Mouse (Mus musculus) megakaryocyte progenitor cell, adult 5-6 weeks (primary cell): ENCODE results near the gene Pkp3. TPM values are rescaled to one million over a fixed set of nuclear protein-coding genes. Genes with fewer than 3 reads are reported as not detected.

Experiments
- ATAC-seq: replicated peaks from 2 replicates; pipeline ENCODE4 v1.8.0; 2016; ENCODE audit warnings: mild to moderate bottlenecking, moderate TSS enrichment, inconsistent platforms; ENCODE audit not compliant: poor library complexity
- total RNA-seq, 2 experiments: library from RNA; stranded (forward) in 1 of 2; stranded (reverse) in 1 of 2; fragments of 157-497, 149-512 nt in 1 of 2; fragments of 200-1000 nt in 1 of 2; gene quantifications; 2 replicates each; pipeline versions ENCODE4 v1.2.3 to v1.2.4; 2015 to 2017

Gene Pkp3
- total RNA-seq, 2 experiments from 2014 or later, result 1.1 to 2.2 TPM

DNA sequence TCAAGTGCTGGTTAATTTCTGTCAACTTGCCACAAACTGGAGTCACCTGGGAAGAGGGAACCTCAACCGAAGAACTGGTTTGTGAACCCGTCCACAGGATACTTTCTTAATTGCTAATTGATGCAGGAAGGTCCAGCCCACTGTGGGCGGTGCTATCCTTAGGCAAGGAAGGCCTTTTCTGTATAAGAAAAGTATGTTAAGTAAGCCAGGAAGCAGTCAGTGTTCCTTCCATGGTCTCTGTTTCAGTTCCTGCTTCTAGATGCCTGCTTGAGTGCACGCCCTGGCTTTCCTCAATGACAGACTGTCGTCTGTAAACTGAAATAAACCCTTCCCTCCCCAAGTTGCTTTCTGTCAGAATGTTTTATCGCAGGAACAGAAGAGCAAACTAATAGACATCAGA lies 21.0 kb upstream of the Pkp3 start:
- ATAC-seq, result peak; percentile 68

DNA sequence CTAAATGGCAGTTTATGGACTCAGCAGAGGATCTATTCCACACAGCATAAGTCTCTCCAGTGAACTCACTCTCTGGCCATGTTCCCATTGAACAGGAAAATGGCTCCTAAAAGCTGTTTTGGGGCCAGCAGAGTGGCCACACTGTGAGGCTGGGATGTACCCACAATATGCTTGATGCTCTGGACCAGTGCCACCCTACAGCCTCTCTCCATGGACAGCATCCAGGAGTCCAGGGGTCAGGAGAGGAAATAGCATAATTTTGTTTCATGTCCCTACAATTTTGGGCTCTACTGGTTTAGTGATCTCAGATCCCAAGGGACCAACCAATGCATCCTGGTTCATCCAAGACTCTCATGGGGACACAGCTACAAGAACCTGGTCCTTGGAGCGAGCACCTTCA lies 20.5 kb upstream of the Pkp3 start:
- no peak for ATAC-seq

DNA sequence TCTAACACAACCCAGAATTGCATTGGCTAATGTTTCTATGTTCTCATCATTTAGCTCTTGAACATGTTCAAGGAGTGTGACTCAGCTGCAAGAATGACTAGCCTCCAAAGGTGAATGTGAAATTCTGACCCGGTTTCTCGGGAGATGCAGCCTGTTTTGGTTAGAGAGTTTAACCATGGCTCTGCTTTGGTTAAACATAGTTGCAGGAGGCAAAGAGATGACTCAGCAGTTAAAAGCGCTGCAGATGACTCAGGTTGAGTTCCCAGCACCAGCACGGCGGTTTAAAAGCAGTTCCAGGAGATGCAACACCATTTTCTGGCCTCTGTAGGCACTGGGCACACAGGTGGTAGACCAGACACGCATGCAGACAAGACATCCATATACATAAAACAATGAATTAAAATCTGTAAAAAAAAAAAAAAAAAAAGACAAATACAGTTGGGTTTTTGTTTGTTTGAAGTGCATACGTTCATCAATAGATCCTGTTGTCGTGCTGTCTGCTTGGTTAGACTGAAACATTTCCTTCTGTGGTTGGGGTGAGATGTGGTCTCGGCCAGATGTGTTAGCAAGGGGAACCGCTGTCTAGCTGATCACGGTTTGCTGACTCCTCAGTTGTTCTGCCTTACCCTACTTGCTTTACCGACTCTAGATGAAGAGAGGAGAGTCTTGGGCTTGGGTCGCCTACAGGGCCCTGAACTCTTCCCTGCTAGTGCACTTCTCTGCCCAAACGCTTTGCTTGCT lies 19.2 kb upstream of the Pkp3 start:
- ATAC-seq, result no peak

DNA sequence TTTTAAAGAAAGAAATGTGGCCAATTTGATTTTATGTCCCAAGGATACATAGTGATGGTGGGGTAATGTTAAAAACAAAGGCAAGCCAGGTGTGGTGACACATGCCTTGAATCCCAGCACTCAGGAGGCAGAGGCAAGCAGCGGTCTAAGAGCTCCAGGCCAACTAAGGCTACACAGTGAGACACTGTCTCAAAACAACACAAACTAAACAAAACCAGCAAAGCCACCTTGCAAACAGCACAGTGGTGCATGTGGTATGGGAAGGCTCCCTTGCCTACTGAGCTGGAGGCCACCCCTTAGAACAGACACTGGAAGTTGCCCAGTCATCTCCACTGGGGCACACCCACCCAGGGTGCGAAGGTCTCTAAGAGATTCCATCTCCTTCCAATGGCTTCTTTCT lies 18.1 kb upstream of the Pkp3 start:
- no peak for ATAC-seq

DNA sequence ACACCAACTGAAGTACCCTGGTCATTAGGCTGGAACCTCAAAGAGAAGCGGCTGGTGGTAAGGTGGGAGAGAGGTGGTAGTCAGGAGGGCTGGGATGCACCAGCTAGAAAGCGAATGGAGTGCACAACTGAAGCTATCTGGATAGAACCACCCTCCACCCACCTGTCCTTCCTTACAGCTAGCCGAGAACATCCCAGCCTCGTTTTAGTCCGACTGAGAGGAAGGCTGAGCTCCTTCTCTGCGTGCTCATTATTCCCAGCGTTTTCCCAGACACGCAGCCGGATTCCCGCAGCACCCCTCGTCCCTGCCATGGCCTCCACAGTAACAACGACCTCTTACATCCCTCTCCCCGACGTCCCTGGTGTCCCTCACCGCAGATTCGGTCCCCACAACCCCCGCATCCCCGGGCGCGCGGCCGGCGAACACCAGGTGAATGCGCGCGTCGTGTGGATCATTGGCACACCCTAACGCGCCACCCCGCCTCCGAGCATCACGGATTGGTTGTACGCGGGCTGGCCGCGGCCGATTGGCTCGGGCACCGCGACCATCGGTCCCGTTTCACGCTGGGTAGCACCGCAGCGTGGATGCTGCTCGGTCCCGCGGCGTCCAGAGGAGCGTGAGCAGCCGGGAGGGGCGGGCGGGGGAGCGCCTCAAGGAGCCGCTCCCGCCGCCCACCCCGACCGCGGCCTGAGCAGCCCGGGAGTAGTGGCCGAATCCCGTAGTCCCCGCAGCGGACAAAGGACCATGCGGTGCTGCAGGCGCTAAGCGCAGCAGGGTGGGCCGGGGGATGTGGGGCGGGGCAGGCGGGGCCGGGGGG lies 17.4 kb upstream of the Pkp3 start, which contains the start of gene B4galnt4:
Gene B4galnt4 (plus strand): TSS at position 679 of the 817 bp plus-strand sequence.
- ATAC-seq, result peak; percentile 41

DNA sequence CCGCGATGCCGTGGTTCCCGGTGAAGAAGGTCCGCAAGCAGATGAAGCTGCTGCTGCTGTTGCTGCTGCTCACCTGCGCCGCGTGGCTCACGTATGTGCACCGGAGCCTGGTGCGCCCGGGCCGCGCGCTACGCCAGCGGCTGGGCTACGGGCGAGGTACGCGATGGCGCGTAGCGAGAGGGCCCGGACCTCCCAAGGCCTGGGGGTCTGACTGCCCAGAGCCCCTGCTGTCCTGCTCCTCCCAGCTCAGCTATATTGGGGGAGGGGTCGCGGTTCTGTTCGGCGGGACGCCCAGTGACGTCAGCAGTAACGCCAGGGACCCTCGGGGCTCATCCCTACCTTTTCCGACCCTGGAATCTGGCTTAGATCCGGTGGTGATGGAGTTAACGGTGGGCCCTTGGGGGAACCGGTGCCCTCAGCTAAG lies 16.7 kb upstream of the Pkp3 start:
- ATAC-seq, result no peak

DNA sequence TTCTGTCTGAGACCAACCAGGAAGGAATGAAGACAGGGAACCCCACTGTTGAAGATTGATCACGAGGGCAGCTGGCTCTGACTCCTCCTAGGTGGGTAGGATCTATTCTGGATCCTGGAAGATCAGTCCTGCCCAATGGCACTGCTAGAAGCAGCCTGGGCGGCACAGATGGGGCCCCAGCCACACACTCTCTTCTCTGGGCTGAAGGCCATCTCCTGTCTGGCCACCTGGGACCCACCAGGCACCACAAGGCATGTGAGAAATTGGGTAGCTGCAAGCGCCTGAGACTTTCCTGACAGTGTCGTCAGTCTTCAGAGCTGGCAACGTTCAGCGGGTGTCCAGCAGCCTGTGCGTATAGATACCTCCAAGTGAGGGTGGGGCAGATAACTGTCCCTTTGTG lies 15.5 kb upstream of the Pkp3 start:
- ATAC-seq, result no peak

DNA sequence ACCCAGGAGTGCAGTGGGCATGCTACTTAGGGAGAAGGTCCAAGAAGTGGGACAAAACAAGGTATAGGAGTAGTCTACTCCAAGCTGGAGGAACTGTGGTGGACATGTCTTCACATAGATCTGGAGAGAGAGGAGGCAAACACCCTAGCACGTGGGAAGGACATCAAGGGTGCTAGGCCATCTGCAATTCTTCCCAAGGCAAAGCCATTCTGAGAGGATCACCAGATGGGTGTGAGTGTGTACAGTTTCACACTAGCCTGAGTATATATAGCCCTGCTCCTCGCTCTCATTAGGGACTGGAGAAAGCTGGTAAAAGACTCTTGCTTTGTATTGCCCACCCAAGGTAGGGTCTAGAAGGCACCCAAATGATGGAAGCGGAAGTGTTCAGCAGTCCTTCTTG lies 14.7 kb upstream of the Pkp3 start:
- ATAC-seq, result no peak

DNA sequence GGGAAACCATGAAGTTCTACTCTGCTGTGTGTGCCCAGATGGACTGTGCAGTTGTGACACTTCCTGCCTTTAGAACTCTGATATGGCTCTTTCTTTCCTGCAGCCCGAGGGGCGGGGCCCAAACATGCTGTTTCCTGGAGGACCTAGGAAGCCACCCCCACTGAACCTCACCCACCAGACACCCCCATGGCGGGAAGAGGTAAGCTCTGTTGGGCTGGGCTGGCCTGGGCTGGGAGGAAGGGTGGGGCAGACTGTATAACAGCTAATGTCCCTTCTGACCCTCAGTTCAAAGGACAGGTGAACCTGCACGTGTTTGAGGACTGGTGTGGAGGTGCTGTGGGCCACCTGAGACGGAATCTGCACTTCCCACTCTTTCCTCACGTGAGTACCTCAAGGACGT lies 13.8 kb upstream of the Pkp3 start:
- peak; percentile 64 for ATAC-seq

DNA sequence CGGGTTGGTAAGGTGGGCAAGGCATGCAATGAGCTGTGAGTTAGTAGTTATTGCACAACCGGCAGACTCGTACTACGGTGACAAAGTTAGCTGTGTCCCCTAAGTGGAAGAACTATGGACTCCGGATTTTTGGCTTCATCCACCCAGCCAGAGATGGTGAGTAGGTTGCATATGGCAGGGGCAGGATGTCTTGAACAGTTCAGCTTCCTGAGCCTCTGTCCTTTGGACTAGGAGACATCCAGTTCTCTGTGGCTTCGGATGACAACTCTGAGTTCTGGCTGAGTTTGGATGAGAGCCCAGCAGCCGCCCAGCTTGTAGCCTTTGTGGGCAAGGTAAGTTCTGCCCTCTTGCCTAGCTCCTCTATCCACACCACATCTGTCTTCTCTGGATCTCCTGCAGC lies 13.4 kb upstream of the Pkp3 start:
- ATAC-seq, result peak; percentile 14; the same call in 1 of the 2 replicates

DNA sequence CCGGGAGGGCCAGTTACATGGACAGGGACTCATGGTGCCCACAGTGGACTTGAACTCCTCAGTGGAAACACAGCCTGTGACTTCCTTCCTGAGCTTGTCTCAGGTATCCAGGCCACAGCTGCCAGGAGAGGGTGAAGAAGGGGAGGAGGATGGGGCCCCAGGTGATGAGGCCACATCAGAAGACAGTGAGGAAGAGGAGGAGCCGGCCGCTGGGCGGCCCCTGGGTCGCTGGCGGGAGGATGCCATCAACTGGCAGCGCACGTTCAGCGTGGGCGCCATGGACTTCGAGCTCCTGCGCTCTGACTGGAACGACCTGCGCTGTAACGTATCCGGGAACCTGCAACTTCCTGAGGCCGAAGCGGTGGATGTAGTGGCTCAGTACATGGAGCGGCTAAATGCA lies 9.7 kb upstream of the Pkp3 start:
- no peak for ATAC-seq

DNA sequence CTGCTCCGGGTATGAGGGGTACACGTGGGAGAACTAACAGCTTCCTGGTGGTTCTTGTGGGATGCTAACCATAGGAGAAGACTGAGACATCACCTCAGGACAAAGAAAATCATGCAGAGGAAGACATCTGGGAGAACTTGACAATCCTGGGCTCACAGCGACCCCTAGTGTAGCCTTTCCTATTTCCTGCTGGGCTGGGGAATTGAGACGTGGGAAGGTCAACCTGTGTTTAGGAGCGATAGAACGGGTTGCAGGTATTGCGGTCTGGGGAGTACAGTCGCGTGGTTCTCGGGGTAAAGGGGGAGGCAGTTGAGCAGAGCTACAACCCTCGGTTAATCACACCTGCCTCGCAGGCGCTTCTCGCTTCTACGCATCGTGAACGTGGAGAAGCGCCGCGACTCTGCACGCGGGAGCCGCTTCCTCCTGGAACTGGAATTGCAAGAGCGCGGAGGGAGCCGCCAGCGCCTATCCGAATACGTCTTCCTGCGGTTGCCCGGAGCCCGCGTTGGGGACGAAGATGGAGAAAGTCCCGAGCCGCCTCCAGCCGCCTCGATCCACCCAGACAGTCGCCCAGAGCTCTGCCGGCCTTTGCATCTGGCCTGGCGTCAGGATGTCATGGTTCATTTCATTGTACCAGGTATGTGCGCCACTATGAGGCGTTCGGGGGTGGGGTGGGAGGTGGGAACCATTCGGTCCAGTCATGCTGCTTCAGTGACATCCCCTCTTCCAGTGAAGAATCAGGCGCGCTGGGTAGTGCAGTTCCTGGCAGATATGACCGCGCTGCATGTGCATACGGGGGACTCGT lies 7.8 kb upstream of the Pkp3 start:
- ATAC-seq, result peak; percentile 72

DNA sequence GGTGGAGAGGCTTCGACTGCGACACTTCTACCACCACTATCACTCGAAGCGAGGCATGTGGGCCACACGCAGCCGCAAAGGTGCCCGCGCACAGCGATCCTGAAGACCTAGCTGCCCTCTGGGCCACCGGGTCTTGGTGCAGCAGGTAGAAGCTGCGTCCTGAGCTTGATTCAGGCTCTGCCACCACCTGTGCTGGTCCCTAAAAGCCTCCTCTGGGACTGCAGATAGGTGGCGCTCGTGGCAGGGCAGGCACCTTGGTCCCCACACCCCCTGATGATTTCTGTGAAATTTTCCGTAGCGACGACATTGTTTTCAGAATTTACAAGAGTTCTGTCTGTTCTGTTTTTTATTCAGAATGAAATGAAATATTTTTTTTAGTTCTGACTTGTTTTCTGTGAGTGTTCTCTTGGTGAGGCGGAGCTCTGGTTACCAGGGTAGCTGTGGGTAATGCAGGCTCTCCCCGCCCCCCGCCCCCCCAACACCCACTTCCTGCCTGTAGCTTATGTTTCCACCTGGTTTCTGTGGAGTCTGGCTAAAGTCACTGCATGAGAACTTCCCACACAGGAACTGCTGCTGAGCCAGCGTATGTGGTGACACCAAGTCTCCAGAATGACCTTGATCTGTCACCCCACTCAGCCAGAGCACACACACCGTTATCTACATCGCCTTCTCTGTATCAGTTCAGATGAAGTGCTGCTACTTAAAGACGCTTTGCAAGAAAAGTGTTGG lies 5.8 kb upstream of the Pkp3 start:
- ATAC-seq, result peak; percentile 66

DNA sequence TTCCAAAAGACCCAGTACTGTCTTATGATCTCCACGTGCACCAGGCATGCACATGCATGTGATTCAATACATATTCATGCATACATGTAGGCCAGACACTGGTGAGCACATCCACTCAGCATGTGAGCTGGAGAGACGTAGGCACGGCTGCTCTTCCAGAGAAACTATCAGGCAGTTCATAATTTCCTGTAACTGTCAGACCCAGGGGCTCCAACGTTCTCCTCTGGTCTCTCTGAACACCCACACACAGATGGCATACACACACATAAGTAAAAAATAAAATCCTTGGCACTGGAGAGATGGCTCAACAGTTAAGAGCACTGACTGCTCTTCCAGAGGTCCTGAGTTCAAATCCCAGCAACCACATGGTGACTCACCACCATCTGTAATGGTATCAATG lies 4.2 kb upstream of the Pkp3 start:
- ATAC-seq, result no peak

DNA sequence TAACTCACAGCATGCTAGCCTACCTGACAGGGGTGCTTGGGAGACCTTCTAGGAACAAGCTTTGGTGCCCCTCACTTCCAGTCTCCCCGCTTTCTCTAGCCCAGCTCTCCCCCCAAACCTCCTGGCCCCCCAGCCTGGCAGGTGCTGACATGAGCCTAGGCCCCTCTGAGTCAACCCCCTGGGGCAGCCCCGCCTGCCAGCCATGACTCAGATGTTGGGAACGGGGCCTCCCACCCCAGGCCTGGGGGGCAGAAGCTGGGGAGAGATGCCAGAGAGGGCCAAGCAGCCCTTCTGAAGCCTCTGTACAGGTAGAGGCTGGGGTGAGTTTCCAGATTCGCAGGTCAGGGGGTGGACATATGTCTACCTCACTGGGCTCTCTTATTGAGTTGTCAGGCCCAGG lies 858 bp downstream of the Pkp3 start:
- ATAC-seq, result no peak

DNA sequence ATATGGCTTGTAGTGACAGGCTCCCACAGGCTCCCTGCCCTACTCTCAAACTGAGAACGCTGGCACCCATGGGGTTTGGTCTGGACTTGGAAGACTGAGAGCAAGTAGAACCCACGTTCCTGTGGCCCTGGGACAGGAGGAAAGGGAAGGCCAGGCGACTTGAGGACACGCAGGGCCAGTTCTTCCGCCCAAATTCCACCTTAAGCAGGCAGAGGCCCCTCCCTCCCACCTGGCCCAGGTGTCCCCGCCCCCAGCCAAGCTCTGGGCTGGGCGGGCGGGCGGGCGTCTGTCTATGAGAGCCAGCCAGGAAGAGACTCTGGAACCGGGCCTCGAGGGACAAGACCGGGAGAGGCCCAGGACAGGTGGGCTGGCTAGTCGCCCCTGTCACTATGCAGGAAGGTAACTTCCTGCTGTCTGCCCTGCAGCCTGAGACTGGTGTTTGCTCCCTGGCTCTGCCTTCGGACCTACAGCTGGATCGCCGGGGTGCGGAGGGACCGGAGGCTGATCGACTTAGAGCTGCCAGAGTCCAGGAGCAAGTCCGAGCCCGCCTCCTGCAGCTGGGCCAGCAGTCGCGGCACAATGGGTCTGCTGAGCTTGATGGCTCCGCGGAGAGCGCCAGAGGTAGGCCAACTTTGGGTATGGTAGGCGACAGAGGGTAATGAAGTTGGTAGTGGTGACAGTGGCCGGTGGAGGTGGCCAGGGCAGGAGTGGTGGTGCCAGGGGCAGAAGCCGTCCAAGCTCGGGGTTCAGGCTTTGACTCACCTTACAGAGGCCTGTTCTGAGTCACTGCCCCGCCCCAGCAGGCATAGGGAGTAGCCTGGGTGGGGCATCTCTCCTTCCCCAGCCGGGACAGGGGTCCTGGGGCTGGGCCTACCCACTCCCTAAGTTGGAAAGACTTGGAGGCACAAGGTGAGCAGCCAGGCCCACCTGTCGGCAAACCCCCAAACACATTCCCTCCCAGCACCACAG lies 1.7 kb downstream of the Pkp3 start:
- ATAC-seq, result no peak

DNA sequence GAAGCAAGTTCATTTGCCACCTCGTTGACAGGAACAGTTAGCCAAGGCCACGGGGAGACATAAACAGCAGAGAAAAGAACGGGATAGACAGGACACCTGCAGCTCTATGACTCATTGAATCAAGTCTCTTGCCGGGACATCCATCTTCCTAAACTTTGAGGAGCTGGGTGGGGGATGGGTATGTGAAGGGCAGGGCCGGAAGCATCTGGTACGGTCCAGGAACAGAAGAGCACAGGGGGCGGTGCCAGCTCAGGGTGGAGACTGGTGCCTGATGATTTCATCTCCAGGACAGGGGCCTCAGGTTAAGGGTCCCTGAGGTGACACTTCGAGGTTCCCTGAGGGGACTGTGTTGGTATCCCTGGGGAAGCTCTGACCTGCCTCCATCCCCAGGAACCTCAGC lies 9.9 kb downstream of the Pkp3 start:
- peak; percentile 37 for ATAC-seq

DNA sequence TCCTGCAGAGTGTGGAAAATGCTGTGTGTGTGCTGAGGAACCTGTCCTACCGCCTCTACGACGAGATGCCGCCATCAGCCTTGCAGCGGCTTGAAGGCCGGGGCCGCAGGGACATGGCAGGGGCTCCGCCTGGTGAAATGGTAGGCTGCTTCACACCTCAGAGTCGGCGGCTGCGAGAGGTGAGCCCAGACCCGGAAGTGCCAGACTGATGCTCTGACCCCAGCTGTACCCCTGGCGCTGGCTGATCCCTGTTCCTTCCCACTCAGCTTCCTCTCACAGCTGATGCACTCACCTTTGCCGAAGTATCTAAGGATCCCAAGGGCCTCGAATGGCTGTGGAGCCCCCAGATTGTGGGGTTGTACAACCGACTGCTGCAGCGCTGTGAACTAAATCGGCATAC lies 10.5 kb downstream of the Pkp3 start:
- ATAC-seq, result peak; percentile 19

DNA sequence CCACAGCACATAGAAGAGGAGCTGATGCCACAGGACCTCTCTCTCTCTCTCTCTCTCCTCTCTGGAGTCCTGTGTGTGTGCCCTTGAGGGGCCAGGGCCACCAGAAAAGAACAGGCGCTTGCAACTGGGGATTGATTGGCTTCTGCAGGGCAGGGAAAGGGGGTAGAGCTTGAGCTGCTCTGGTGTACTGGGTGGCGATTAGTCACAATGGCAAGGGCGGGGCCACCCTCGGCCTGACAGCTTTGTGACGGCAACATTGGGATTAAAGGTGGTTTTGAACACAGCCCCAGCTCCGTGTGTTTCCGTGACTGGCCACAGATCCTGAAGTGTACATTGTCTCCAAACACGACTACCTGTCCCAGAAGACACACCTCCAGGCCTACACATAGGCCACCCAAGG lies 12.2 kb downstream of the Pkp3 start:
- ATAC-seq, result no peak
